15 mouse cellular contexts compared by ENCODE assay signal in genomic region chr14:55032695-55033225, GRCm38 (mm10). TPM values are rescaled to one million over a fixed set of nuclear protein-coding genes. Genes with fewer than 3 reads are reported as not detected.
DNase-seq lines count a peak whose midpoint lies in the region; ATAC-seq and TF ChIP-seq lines count a peak whose summit lies in the region.
"Had no signal": no experiment of that assay in that cellular context is flagged by ENCODE, and none has a peak within 500 bp of the region (broad histone marks: within the 10 kb centered on the region; RNA-seq: fewer than 3 reads in every experiment).

No protein-coding gene starts in this region.

- no peak for DNase-seq in left cerebral cortex, adult 2 months (ENCODE audit: extremely low spot score in 1 of 2, low spot score in 2 of 2)
- DNase-seq in left cerebral cortex, postnatal 4 days, result no peak
- DNase-seq in forebrain, embryonic 14.5 days (ENCODE audit: low spot score), result peak; percentile 70
- DNase-seq in midbrain, embryonic 10.5 days (ENCODE audit: low spot score), result no peak
- no peak for DNase-seq in gastrocnemius, adult 18-20 months (ENCODE audit: low spot score)
- no peak for DNase-seq in adrenal gland, adult (ENCODE audit: inconsistent age in 2 of 2, low spot score in 1 of 2)
- no peak for DNase-seq in stomach, postnatal 0 days (ENCODE audit: low spot score)
- DNase-seq: cerebellum, adult 9-11 months; heart, adult 18-20 months; heart, postnatal 4 days; thymus, adult 18-20 months had no signal

- no peaks in the 10 kb centered on the region for H3K27me3 ChIP-seq in forebrain, embryonic 14.5 days (replicated peaks; ENCODE audit: control insufficient read depth, insufficient read depth, low read length)
- H3K27me3 ChIP-seq in midbrain, embryonic 10.5 days (ENCODE audit: low read depth, poor library complexity, severe bottlenecking), result peaks cover 4% of the 10 kb centered on the region; the same call in 1 of the 2 replicates
- no peaks in the 10 kb centered on the region for H3K27me3 ChIP-seq in stomach, postnatal 0 days (ENCODE audit: control insufficient read depth, insufficient read depth, low read length)

- H3K4me2 ChIP-seq in forebrain, embryonic 14.5 days (ENCODE audit: low read length), result peak overlapping the region; percentile 43
- no peak overlapping the region for H3K4me2 ChIP-seq in stomach, postnatal 0 days (replicated peaks; ENCODE audit: low read depth)

- peak overlapping the region; percentile 41 for H3K9ac ChIP-seq in forebrain, embryonic 14.5 days (ENCODE audit: low read length)
- H3K9ac ChIP-seq in stomach, postnatal 0 days (ENCODE audit: low read length), result no peak overlapping the region
- H3K9ac ChIP-seq: liver, embryonic 14.5 days had no signal

- H3K9me3 ChIP-seq in forebrain, embryonic 14.5 days (replicated peaks; ENCODE audit: control insufficient read depth, low read length), result no peaks in the 10 kb centered on the region
- H3K9me3 ChIP-seq in midbrain, embryonic 10.5 days (replicated peaks), result no peaks in the 10 kb centered on the region
- no peaks in the 10 kb centered on the region for H3K9me3 ChIP-seq in stomach, postnatal 0 days (ENCODE audit: control insufficient read depth, low read length)

- no peaks in the 10 kb centered on the region for H3K36me3 ChIP-seq in forebrain, embryonic 14.5 days (ENCODE audit: control insufficient read depth, insufficient read depth, low read length)
- no peaks in the 10 kb centered on the region for H3K36me3 ChIP-seq in midbrain, embryonic 10.5 days
- no peaks in the 10 kb centered on the region for H3K36me3 ChIP-seq in stomach, postnatal 0 days (ENCODE audit: control insufficient read depth, insufficient read depth, low read length)

- H3K4me3 ChIP-seq in left cerebral cortex, adult 2 months, result peak overlapping the region; percentile 16; the same call in 1 of the 2 replicates
- H3K4me3 ChIP-seq in forebrain, embryonic 14.5 days (ENCODE audit: low read depth, low read length), result no peak overlapping the region
- H3K4me3 ChIP-seq in midbrain, embryonic 10.5 days, result peak overlapping the region; percentile 33
- no peak overlapping the region for H3K4me3 ChIP-seq in stomach, postnatal 0 days (ENCODE audit: low read depth, low read length)

- H3K27ac ChIP-seq in left cerebral cortex, adult 2 months, result no peak overlapping the region
- H3K27ac ChIP-seq in forebrain, embryonic 14.5 days (ENCODE audit: low read depth, low read length), result peak overlapping the region; percentile 80
- H3K27ac ChIP-seq in midbrain, embryonic 10.5 days (replicated peaks), result peak overlapping the region; percentile 73
- H3K27ac ChIP-seq in stomach, postnatal 0 days (replicated peaks), result no peak overlapping the region
- H3K27ac ChIP-seq: liver, embryonic 14.5 days had no signal

- no peak for TF ChIP-seq CTCF in left cerebral cortex, adult 2 months (IDR thresholded peaks at IDR 0.05)
- no peak for TF ChIP-seq CTCF in stomach, postnatal 0 days (IDR thresholded peaks at IDR 0.05; ENCODE audit: low read depth)

- WGBS in forebrain, embryonic 14.5 days, result 9% methylated on average over 19 of the region's 19 CpGs
- WGBS in midbrain, embryonic 10.5 days, result 32% methylated on average over 19 of the region's 19 CpGs
- 59% methylated on average over 19 of the region's 19 CpGs for WGBS in stomach, postnatal 0 days

- TF ChIP-seq EP300 in stomach, postnatal 0 days (optimal IDR thresholded peaks at IDR 0.05), result no peak

- intact Hi-C loops in left cerebral cortex, adult 2 months (cut with DNase I), result loop anchor here (2.0 kb wide), 1 partner anchor 20 kb away; no protein-coding TSS in a partner anchor
- intact Hi-C loops in left cerebral cortex, postnatal 4 days (cut with DNase I), result no loop called here

- peaks cover 40% of the 10 kb centered on the region for H3K4me1 ChIP-seq in forebrain, embryonic 14.5 days (ENCODE audit: control insufficient read depth, insufficient read depth, low read length)
- peaks cover 27% of the 10 kb centered on the region for H3K4me1 ChIP-seq in midbrain, embryonic 10.5 days
- H3K4me1 ChIP-seq in stomach, postnatal 0 days (replicated peaks; ENCODE audit: control insufficient read depth, insufficient read depth), result no peaks in the 10 kb centered on the region

- ATAC-seq in forebrain, embryonic 14.5 days, result peak; percentile 57; the same call in 1 of the 2 replicates
- no peak for ATAC-seq in stomach, postnatal 0 days (ENCODE audit: low FRiP score, low TSS enrichment)

RNA-seq across cellular contexts. Expression of gene Ngdn, which starts 17.5 kb away (rescaled TPM):
- 10 to 100 TPM; 26.7 to 30.7 TPM for total RNA-seq in left cerebral cortex, adult 2 months (2021)
- 10 to 100 TPM; 26.3 to 29.0 TPM for total RNA-seq in left cerebral cortex, postnatal 4 days (2021)
- 64.1 and 72.0 TPM in 2 replicates for polyA plus RNA-seq in forebrain, embryonic 14.5 days (2014; fragmentation: Nextera tagmentation; extraction: Ambion mirVana)
- 89.3 and 91.6 TPM in 2 replicates for polyA plus RNA-seq in midbrain, embryonic 10.5 days (2016; fragmentation: Nextera tagmentation; extraction: Ambion mirVana)
- total RNA-seq in gastrocnemius, adult 18-20 months (2021), result 10 to 100 TPM; 18.4 to 19.0 TPM
- polyA plus RNA-seq in stomach, postnatal 0 days (2015; fragmentation: Nextera tagmentation; extraction: Ambion mirVana), result 54.4 and 55.2 TPM in 2 replicates

RNA-seq across cellular contexts. Expression of gene Myh7, which starts 38.3 kb away (rescaled TPM):
- 10 to 100 TPM; 22.1 to 24.2 TPM for total RNA-seq in left cerebral cortex, adult 2 months (2021)
- 1 to 10 TPM; 3.9 to 5.5 TPM for total RNA-seq in left cerebral cortex, postnatal 4 days (2021)
- 5.4 and 6.5 TPM in 2 replicates for polyA plus RNA-seq in forebrain, embryonic 14.5 days (2014; fragmentation: Nextera tagmentation; extraction: Ambion mirVana)
- polyA plus RNA-seq in midbrain, embryonic 10.5 days (2016; fragmentation: Nextera tagmentation; extraction: Ambion mirVana), result 0.70 and 0.96 TPM in 2 replicates
- total RNA-seq in gastrocnemius, adult 18-20 months (2021), result 100 to 1,000 TPM; 739 to 933 TPM
- polyA plus RNA-seq in stomach, postnatal 0 days (2015; fragmentation: Nextera tagmentation; extraction: Ambion mirVana), result 1.4 and 2.4 TPM in 2 replicates
- total RNA-seq: megakaryocyte, adult 5-6 weeks had no signal

RNA-seq across cellular contexts. Expression of gene Gm17428, which starts 56.0 kb away (rescaled TPM):
- not detected for total RNA-seq in left cerebral cortex, adult 2 months (2021)
- not detected for total RNA-seq in left cerebral cortex, postnatal 4 days (2021)
- not detected in 2 replicates for polyA plus RNA-seq in forebrain, embryonic 14.5 days (2014; fragmentation: Nextera tagmentation; extraction: Ambion mirVana)
- polyA plus RNA-seq in midbrain, embryonic 10.5 days (2016; fragmentation: Nextera tagmentation; extraction: Ambion mirVana), result not detected in 2 replicates
- not detected for total RNA-seq in gastrocnemius, adult 18-20 months (2021)
- not detected in 2 replicates for polyA plus RNA-seq in stomach, postnatal 0 days (2015; fragmentation: Nextera tagmentation; extraction: Ambion mirVana)
- total RNA-seq: heart, adult 18-20 months; heart, postnatal 4 days; left cerebral cortex, postnatal 14 days; megakaryocyte, adult 5-6 weeks had no signal
- polyA plus RNA-seq: kidney, embryonic 16.5 days; liver, embryonic 14.5 days had no signal

RNA-seq across cellular contexts. Expression of gene Zfhx2, which starts 59.4 kb away (rescaled TPM):
- 10 to 100 TPM; 47.0 to 61.6 TPM for total RNA-seq in left cerebral cortex, adult 2 months (2021)
- total RNA-seq in left cerebral cortex, postnatal 4 days (2021), result 10 to 100 TPM; 28.2 to 29.4 TPM
- polyA plus RNA-seq in forebrain, embryonic 14.5 days (2014; fragmentation: Nextera tagmentation; extraction: Ambion mirVana), result 8.5 and 12.0 TPM in 2 replicates
- polyA plus RNA-seq in midbrain, embryonic 10.5 days (2016; fragmentation: Nextera tagmentation; extraction: Ambion mirVana), result 7.6 and 12.5 TPM in 2 replicates
- total RNA-seq in gastrocnemius, adult 18-20 months (2021), result 1 to 10 TPM; 4.9 to 5.6 TPM
- polyA plus RNA-seq in stomach, postnatal 0 days (2015; fragmentation: Nextera tagmentation; extraction: Ambion mirVana), result 1.0 and 1.3 TPM in 2 replicates

Comparison
In these comparisons a context has a peak if more than half of its experiments do, and no peak if none do; other contexts are left out.
1. H3K27ac ChIP-seq: peak in forebrain, embryonic 14.5 days (single experiment) and midbrain, embryonic 10.5 days (single experiment); none in left cerebral cortex, adult 2 months (single experiment) and stomach, postnatal 0 days (single experiment).
2. H3K4me3 ChIP-seq: peak in left cerebral cortex, adult 2 months (single experiment) and midbrain, embryonic 10.5 days (single experiment); none in forebrain, embryonic 14.5 days (single experiment) and stomach, postnatal 0 days (single experiment).
3. RNA of gene Myh7, which starts 38.3 kb away (total RNA-seq): 739 to 933 TPM in gastrocnemius, adult 18-20 months; 22.1 to 24.2 TPM in left cerebral cortex, adult 2 months and 3.9 to 5.5 TPM in left cerebral cortex, postnatal 4 days; every median in the first group is over 10 times any median in the second.